Mouse (Mus musculus) intestine, embryonic 14.5 days (tissue): Measurements from ENCODE around the gene Lmntd1. TPM values are rescaled to one million over a fixed set of nuclear protein-coding genes. Genes with fewer than 3 reads are reported as not detected.

Experiments used
- ATAC-seq: fragments of 200-750 bp; cut with Nextera tagmentation; replicated peaks from 2 replicates; pipeline ENCODE4 v1.8.0; 2017; ENCODE audit warnings: low read depth, moderate number of reproducible peaks, moderate TSS enrichment, moderate library complexity; ENCODE audit not compliant: low FRiP score, low TSS enrichment
- DNase-seq: peaks from one replicate; pipeline ENCODE4 v3.0.0-alpha.2; 2018; ENCODE audit warnings: low spot score
- H3K27ac ChIP-seq: fragments of 300-500 bp; sonication (generic); 2 replicates; pipeline ENCODE4 v1.5.1; 2014; ENCODE audit warnings: low read depth, mild to moderate bottlenecking, control low read depth
- H3K27me3 ChIP-seq: fragments of 300-500 bp; sonication (generic); replicated peaks from 2 replicates; pipeline ENCODE4 v1.6.1; 2014; ENCODE audit warnings: low read length, control low read depth; ENCODE audit not compliant: control insufficient read depth, insufficient read depth
- H3K36me3 ChIP-seq: fragments of 300-500 bp; sonication (generic); 2 replicates; pipeline ENCODE4 v1.6.1; 2014; ENCODE audit warnings: low read length, control low read depth; ENCODE audit not compliant: control insufficient read depth, insufficient read depth
- H3K4me1 ChIP-seq: fragments of 300-500 bp; sonication (generic); replicated peaks from 2 replicates; pipeline ENCODE4 v1.6.1; 2014; ENCODE audit warnings: low read length, control low read depth, mixed read lengths; ENCODE audit not compliant: control insufficient read depth, insufficient read depth
- H3K4me2 ChIP-seq: fragments of 300-500 bp; sonication (generic); 2 replicates; pipeline ENCODE4 v1.6.1; 2014; ENCODE audit warnings: low read length
- H3K4me3 ChIP-seq: fragments of 300-500 bp; sonication (generic); 2 replicates; pipeline ENCODE4 v1.5.1; 2014; ENCODE audit warnings: low read depth, low read length, control low read depth, mixed read lengths
- H3K9ac ChIP-seq: fragments of 300-500 bp; sonication (generic); 2 replicates; pipeline ENCODE4 v1.6.1; 2014; ENCODE audit warnings: mild to moderate bottlenecking, low read length
- H3K9me3 ChIP-seq: fragments of 300-500 bp; sonication (generic); 2 replicates; pipeline ENCODE4 v1.6.1; 2016; ENCODE audit warnings: low read length, control low read depth; ENCODE audit not compliant: control insufficient read depth
- WGBS: fragments of 180-500 bp; shearing (Covaris S2); extraction: QIAGEN DNeasy Blood & Tissue Kit; methylation state at CpG from one replicate; pipeline ENCODE4 v1.1.7; 2014; 5-methylcytosine and 5-hydroxymethylcytosine counted together
- polyA plus RNA-seq: library from polyadenylated mRNA; unstranded; fragments of >200 nt; fragmentation: Nextera tagmentation; extraction: Ambion mirVana; gene quantifications from 2 replicates; pipeline ENCODE4 v1.2.1, GENCODE M21; 2014

The Lmntd1 gene
- polyA plus RNA-seq, 1 experiment from 2014 or later: 0.27 TPM

GRCm38 (mm10) chr6:145435764-145436163 is 178.4 kb downstream of the Lmntd1 start:
- H3K4me2 ChIP-seq: no peak overlapping the region
- 75% methylated on average over 10 of the region's 10 CpGs for WGBS
- no peak overlapping the region for H3K4me3 ChIP-seq
- H3K36me3 ChIP-seq: no peaks in the 10 kb centered on the region
- no peaks in the 10 kb centered on the region for H3K27me3 ChIP-seq
- peaks cover 11% of the 10 kb centered on the region for H3K4me1 ChIP-seq
- ATAC-seq (no peak), DNase-seq (no peak)
- H3K9ac ChIP-seq: no peak overlapping the region
- no peaks in the 10 kb centered on the region for H3K9me3 ChIP-seq
- no peak overlapping the region for H3K27ac ChIP-seq

GRCm38 (mm10) chr6:145435156-145435555 is 179.0 kb downstream of the Lmntd1 start:
- WGBS: 78% methylated on average over 1 of the region's 1 CpGs
- no peak overlapping the region for H3K27ac ChIP-seq
- no peak overlapping the region for H3K4me3 ChIP-seq
- no peaks in the 10 kb centered on the region for H3K36me3 ChIP-seq
- ATAC-seq (no peak), DNase-seq (no peak)
- H3K27me3 ChIP-seq: no peaks in the 10 kb centered on the region
- peaks cover 11% of the 10 kb centered on the region for H3K4me1 ChIP-seq
- no peak overlapping the region for H3K9ac ChIP-seq
- H3K9me3 ChIP-seq: no peaks in the 10 kb centered on the region
- no peak overlapping the region for H3K4me2 ChIP-seq

DNA sequence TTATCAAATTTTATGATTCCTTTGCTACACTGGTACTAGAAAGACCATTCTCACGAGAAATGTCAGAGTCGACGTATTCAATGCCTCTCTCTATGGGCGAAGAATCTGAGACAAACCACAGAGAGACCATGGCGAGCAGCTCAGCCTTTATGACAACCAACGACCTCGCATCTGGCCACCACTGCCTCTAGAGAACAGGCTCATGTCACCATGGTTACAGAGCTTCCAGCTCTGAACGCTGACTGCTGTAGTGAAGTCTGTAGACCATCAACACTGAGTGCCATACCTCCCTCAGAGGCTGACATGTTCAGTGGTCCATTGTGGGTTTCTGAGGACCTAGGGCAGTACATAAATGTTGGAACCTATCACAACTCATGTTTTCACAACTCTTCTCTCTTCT is 180.2 kb downstream of the Lmntd1 start:
- H3K27me3 ChIP-seq: no peaks in the 10 kb centered on the region
- no peak for ATAC-seq
- WGBS: 63% methylated on average over 8 of the region's 8 CpGs

DNA sequence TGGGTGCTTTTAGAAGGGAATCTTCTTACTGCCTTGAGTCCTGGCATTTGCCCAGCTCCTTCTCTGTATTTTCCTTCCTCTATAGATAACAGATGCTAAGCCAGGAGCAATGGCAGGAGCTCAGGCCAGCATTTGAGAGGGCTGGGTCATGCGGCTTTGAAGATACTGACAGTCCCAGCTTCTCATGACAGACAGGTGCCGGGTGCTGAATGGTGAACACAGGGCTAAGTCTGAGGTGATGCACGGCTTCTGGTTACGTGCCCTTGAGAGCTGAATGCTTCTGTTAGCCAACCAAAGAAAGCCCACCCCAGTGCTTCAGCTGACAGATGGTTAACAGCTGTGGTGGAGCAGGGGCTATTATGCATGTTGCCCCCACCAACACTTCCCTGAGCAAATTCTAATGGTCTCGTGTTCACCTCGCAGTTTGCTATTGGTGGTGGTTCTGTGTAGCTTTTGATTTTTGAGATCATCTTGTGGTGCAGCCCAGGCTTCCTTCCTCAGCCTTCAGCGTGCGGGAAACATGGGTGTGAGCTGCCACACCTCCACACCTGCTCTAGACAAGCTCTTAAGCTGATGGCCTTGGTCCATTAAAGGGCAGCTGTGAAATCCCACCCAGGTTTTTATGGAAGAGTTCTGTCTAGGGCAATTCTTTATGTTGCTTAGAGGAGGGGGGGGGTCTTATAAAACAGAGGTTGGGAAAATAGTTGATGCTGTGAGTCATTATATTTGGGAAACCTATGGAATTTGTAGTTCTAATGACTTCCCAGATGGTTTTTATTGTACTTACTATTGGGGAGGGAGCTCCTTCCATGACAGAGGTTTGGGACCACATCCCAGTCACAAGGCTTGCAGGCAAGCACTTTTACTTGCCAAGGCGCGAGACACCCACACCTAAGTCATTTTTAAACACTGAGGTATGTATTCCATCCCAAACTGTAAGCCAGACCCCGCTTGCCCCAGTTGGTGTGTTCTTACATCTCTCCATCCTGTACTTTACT is 181.1 kb downstream of the Lmntd1 start:
- Histone ChIP-seq H3K27me3 (no peaks in the 10 kb centered on the region), H3K36me3 (no peaks in the 10 kb centered on the region), H3K9me3 (no peaks in the 10 kb centered on the region), H3K4me1 (peaks cover 11% of the 10 kb centered on the region), H3K9ac (no peak overlapping the region), H3K27ac (no peak overlapping the region), H3K4me2 (no peak overlapping the region), H3K4me3 (no peak overlapping the region)
- DNase-seq (no peak), ATAC-seq (no peak)
- 71% methylated on average over 11 of the region's 11 CpGs for WGBS

More for the DNA sequence above, 180.2 kb downstream of the Lmntd1 start:
- no peak overlapping the region for H3K27ac ChIP-seq
- DNase-seq: no peak
- H3K36me3 ChIP-seq: no peaks in the 10 kb centered on the region
- H3K4me2 ChIP-seq: no peak overlapping the region
- H3K4me1 ChIP-seq: peaks cover 11% of the 10 kb centered on the region
- H3K9ac ChIP-seq: no peak overlapping the region
- H3K4me3 ChIP-seq: no peak overlapping the region
- no peaks in the 10 kb centered on the region for H3K9me3 ChIP-seq

DNA sequence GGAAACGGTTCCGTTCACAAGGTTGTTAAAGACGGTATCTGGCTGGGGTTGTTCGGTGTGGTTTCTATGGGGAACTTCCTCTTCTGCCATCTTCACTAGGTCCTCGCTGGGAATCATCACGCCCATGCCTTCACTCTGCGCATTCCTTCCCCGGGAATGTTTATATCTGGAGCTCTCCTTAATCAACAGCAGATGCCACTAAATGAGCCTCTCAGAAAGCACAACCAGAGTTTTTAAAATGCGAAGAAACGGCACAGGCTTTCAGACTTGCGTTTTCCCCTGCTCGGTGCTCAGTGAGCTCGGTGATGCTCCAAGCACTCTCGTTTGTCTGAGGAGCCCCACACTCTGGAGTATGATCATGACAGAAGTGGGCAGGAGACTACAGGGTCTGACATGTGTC is 182.4 kb downstream of the Lmntd1 start:
- no peaks in the 10 kb centered on the region for H3K9me3 ChIP-seq
- no peak for ATAC-seq
- no peaks in the 10 kb centered on the region for H3K36me3 ChIP-seq
- peak overlapping the region; percentile 40; the same call in 1 of the 2 replicates for H3K27ac ChIP-seq
- no peak overlapping the region for H3K9ac ChIP-seq
- peak overlapping the region; percentile 31 for H3K4me2 ChIP-seq
- WGBS: 33% methylated on average over 14 of the region's 14 CpGs
- H3K4me1 ChIP-seq: peaks cover 11% of the 10 kb centered on the region
- H3K27me3 ChIP-seq: no peaks in the 10 kb centered on the region
- DNase-seq: no peak
- H3K4me3 ChIP-seq: no peak overlapping the region

DNA sequence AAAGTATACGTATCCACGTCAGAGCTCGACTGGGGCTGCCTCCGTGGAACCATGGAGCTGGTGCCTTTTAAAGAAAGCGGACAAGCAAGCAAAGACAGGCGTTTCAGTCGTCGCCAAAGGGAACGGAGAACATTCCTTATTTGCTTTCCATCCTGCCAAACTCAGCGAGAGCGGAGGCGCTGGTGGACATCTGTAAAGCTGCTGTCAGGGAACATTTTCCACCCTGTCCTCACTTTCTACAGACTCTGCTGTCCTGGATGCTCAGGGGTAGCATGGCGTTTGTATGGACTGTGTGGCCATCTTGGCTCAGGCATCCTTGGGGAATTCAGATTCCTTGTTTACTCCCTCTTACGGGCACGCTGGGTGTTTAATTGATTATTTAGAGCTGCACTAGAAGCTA is 186.7 kb downstream of the Lmntd1 start:
- Histone ChIP-seq H3K4me1 (peaks cover 4% of the 10 kb centered on the region), H3K4me2 (no peak overlapping the region), H3K4me3 (no peak overlapping the region), H3K27me3 (no peaks in the 10 kb centered on the region), H3K9me3 (no peaks in the 10 kb centered on the region), H3K9ac (no peak overlapping the region), H3K27ac (no peak overlapping the region), H3K36me3 (no peaks in the 10 kb centered on the region)
- no peak for ATAC-seq
- WGBS: 65% methylated on average over 15 of the region's 15 CpGs
- no peak for DNase-seq

GRCm38 (mm10) chr6:145426501-145426900 is 187.6 kb downstream of the Lmntd1 start:
- Histone ChIP-seq H3K27ac (no peak overlapping the region), H3K9me3 (no peaks in the 10 kb centered on the region), H3K36me3 (no peaks in the 10 kb centered on the region), H3K9ac (no peak overlapping the region), H3K27me3 (no peaks in the 10 kb centered on the region), H3K4me2 (no peak overlapping the region), H3K4me3 (no peak overlapping the region), H3K4me1 (no peaks in the 10 kb centered on the region; the same call in 1 of the 2 replicates)
- no peak for ATAC-seq
- peak; percentile 47 for DNase-seq
- WGBS: 73% methylated on average over 10 of the region's 10 CpGs

- WGBS: 80% methylated on average over 1 of the region's 1 CpGs
- Histone ChIP-seq H3K9ac (no peak overlapping the region), H3K4me3 (no peak overlapping the region), H3K9me3 (no peaks in the 10 kb centered on the region), H3K27ac (no peak overlapping the region), H3K27me3 (no peaks in the 10 kb centered on the region), H3K4me1 (no peaks in the 10 kb centered on the region), H3K36me3 (no peaks in the 10 kb centered on the region), H3K4me2 (no peak overlapping the region)
- ATAC-seq: no peak
- DNase-seq: peak; percentile 33
Observed at GRCm38 (mm10) chr6:145424156-145424555, 190.0 kb downstream of the Lmntd1 start.

DNA sequence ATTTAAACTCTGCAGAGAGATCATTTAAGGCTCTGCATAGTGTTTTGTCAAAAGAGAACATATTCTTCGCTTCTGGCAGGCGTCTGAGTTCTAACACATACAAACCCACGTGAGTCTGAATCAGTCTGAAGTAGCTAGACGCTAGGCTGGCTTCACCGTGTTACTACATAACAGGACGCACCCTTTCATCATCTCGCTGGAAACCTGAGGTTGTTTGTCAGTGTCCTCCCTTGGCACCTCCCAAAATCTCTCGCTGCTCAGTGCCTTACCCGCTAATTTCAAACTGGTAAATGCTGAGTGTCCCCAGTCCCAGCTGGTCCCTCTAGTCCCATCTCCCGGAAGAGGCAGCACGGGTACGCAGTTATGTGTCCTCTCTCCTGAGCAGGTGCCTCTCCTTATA is 190.6 kb downstream of the Lmntd1 start:
- Histone ChIP-seq H3K4me1 (no peaks in the 10 kb centered on the region), H3K27ac (no peak overlapping the region), H3K4me3 (no peak overlapping the region), H3K9ac (no peak overlapping the region), H3K27me3 (no peaks in the 10 kb centered on the region), H3K9me3 (no peaks in the 10 kb centered on the region), H3K36me3 (no peaks in the 10 kb centered on the region), H3K4me2 (no peak overlapping the region)
- ATAC-seq (no peak), DNase-seq (peak; percentile 50)
- 65% methylated on average over 12 of the region's 12 CpGs for WGBS
